11 mouse cellular contexts compared by ENCODE assay signal in genomic region chr4:65495705-65496462, GRCm38 (mm10).
A peak's percentile ranks its signal among the peaks of the same experiment; 100 is the strongest.
DNase-seq lines count a peak whose midpoint lies in the region; ATAC-seq lines count a peak whose summit lies in the region.
"Had no signal": no experiment of that assay in that cellular context is flagged by ENCODE, and none has a peak within 500 bp of the region (broad histone marks: within the 10 kb centered on the region; RNA-seq: fewer than 3 reads in every experiment).

No protein-coding gene starts in this region.

- WGBS in intestine, embryonic 14.5 days, result 61% methylated on average over 6 of the region's 6 CpGs
- WGBS in intestine, embryonic 15.5 days, result 62% methylated on average over 6 of the region's 6 CpGs
- 73% methylated on average over 6 of the region's 6 CpGs for WGBS in embryonic facial prominence, embryonic 13.5 days
- WGBS in forebrain, embryonic 15.5 days, result 68% methylated on average over 6 of the region's 6 CpGs
- WGBS in midbrain, embryonic 14.5 days, result 68% methylated on average over 6 of the region's 6 CpGs

- no peaks in the 10 kb centered on the region for H3K9me3 ChIP-seq in intestine, embryonic 14.5 days (ENCODE audit: control insufficient read depth, low read length)
- H3K9me3 ChIP-seq in intestine, embryonic 15.5 days, result no peaks in the 10 kb centered on the region
- H3K9me3 ChIP-seq in embryonic facial prominence, embryonic 13.5 days, result no peaks in the 10 kb centered on the region
- no peaks in the 10 kb centered on the region for H3K9me3 ChIP-seq in forebrain, embryonic 15.5 days
- H3K9me3 ChIP-seq in midbrain, embryonic 14.5 days (ENCODE audit: control insufficient read depth, low read length), result no peaks in the 10 kb centered on the region
- H3K9me3 ChIP-seq: liver, embryonic 15.5 days had no signal

- H3K27me3 ChIP-seq in intestine, embryonic 14.5 days (replicated peaks; ENCODE audit: control insufficient read depth, insufficient read depth, low read length), result no peaks in the 10 kb centered on the region
- no peaks in the 10 kb centered on the region for H3K27me3 ChIP-seq in intestine, embryonic 15.5 days (replicated peaks)
- H3K27me3 ChIP-seq in embryonic facial prominence, embryonic 13.5 days, result no peaks in the 10 kb centered on the region
- H3K27me3 ChIP-seq in forebrain, embryonic 15.5 days, result no peaks in the 10 kb centered on the region
- H3K27me3 ChIP-seq in midbrain, embryonic 14.5 days (ENCODE audit: control insufficient read depth, insufficient read depth, low read length), result no peaks in the 10 kb centered on the region
- H3K27me3 ChIP-seq: liver, embryonic 15.5 days had no signal

- H3K27ac ChIP-seq in intestine, embryonic 14.5 days (ENCODE audit: low read depth), result no peak overlapping the region
- H3K27ac ChIP-seq in intestine, embryonic 15.5 days, result no peak overlapping the region
- H3K27ac ChIP-seq in embryonic facial prominence, embryonic 13.5 days, result no peak overlapping the region
- H3K27ac ChIP-seq in forebrain, embryonic 15.5 days (replicated peaks), result no peak overlapping the region
- no peak overlapping the region; the same call in 1 of the 2 replicates for H3K27ac ChIP-seq in midbrain, embryonic 14.5 days (replicated peaks; ENCODE audit: low read depth, low read length)
- H3K27ac ChIP-seq: liver, embryonic 15.5 days had no signal

- no peak overlapping the region for H3K4me2 ChIP-seq in intestine, embryonic 14.5 days (ENCODE audit: low read length)
- no peak overlapping the region for H3K4me2 ChIP-seq in intestine, embryonic 15.5 days (replicated peaks)
- no peak overlapping the region for H3K4me2 ChIP-seq in embryonic facial prominence, embryonic 13.5 days
- H3K4me2 ChIP-seq in forebrain, embryonic 15.5 days (replicated peaks), result no peak overlapping the region
- H3K4me2 ChIP-seq in midbrain, embryonic 14.5 days (ENCODE audit: low read length), result no peak overlapping the region
- H3K4me2 ChIP-seq: liver, embryonic 15.5 days had no signal

- no peak for DNase-seq in intestine, embryonic 14.5 days (ENCODE audit: low spot score)
- peak; percentile 13 for DNase-seq in midbrain, embryonic 14.5 days
- no peak for DNase-seq in yolk sac, embryonic 10.5 days (ENCODE audit: low spot score)
- DNase-seq in right cerebral cortex, postnatal 14 days, result no peak
- DNase-seq: thymus, postnatal 14 days had no signal

- no peak overlapping the region for H3K4me3 ChIP-seq in intestine, embryonic 14.5 days (ENCODE audit: low read depth, low read length)
- no peak overlapping the region for H3K4me3 ChIP-seq in intestine, embryonic 15.5 days (replicated peaks)
- H3K4me3 ChIP-seq in embryonic facial prominence, embryonic 13.5 days, result no peak overlapping the region
- no peak overlapping the region for H3K4me3 ChIP-seq in forebrain, embryonic 15.5 days
- H3K4me3 ChIP-seq in midbrain, embryonic 14.5 days (replicated peaks; ENCODE audit: low read depth, low read length), result no peak overlapping the region
- H3K4me3 ChIP-seq: liver, embryonic 15.5 days had no signal

- no peaks in the 10 kb centered on the region for H3K36me3 ChIP-seq in intestine, embryonic 14.5 days (ENCODE audit: control insufficient read depth, insufficient read depth, low read length)
- no peaks in the 10 kb centered on the region for H3K36me3 ChIP-seq in intestine, embryonic 15.5 days
- H3K36me3 ChIP-seq in embryonic facial prominence, embryonic 13.5 days, result no peaks in the 10 kb centered on the region
- no peaks in the 10 kb centered on the region for H3K36me3 ChIP-seq in forebrain, embryonic 15.5 days
- H3K36me3 ChIP-seq in midbrain, embryonic 14.5 days (ENCODE audit: control insufficient read depth, insufficient read depth, low read length), result no peaks in the 10 kb centered on the region
- H3K36me3 ChIP-seq: liver, embryonic 15.5 days had no signal

- H3K4me1 ChIP-seq in intestine, embryonic 14.5 days (replicated peaks; ENCODE audit: control insufficient read depth, insufficient read depth, low read length), result peaks cover 9% of the 10 kb centered on the region; the same call in 1 of the 2 replicates
- no peaks in the 10 kb centered on the region for H3K4me1 ChIP-seq in intestine, embryonic 15.5 days (replicated peaks)
- H3K4me1 ChIP-seq in embryonic facial prominence, embryonic 13.5 days, result peaks cover 12% of the 10 kb centered on the region; the same call in 1 of the 2 replicates
- H3K4me1 ChIP-seq in forebrain, embryonic 15.5 days, result peaks cover 2% of the 10 kb centered on the region; the same call in 1 of the 2 replicates
- H3K4me1 ChIP-seq in midbrain, embryonic 14.5 days (ENCODE audit: control insufficient read depth, insufficient read depth, low read length), result no peaks in the 10 kb centered on the region
- H3K4me1 ChIP-seq: liver, embryonic 15.5 days had no signal

- peak; percentile 32; the same call in 1 of the 2 replicates for ATAC-seq in intestine, embryonic 14.5 days (replicated peaks; ENCODE audit: low FRiP score, low TSS enrichment, low read depth)
- no peak for ATAC-seq in intestine, embryonic 15.5 days
- ATAC-seq in embryonic facial prominence, embryonic 13.5 days (ENCODE audit: insufficient number of reproducible peaks, insufficient read depth, low FRiP score, low TSS enrichment, low read depth), result 0 out of 2 replicates have a peak, but pooled peaks have one; percentile 52
- peak; percentile 34 for ATAC-seq in forebrain, embryonic 15.5 days (replicated peaks)
- ATAC-seq in midbrain, embryonic 14.5 days (ENCODE audit: low FRiP score, low TSS enrichment), result peak; percentile 19; the same call in 1 of the 2 replicates
- ATAC-seq: activated CD4-positive, CD25-positive, alpha-beta regulatory T cell, adult 4 months; CD4-positive, CD25-positive, alpha-beta regulatory T cell, adult 4 months had no signal

- H3K9ac ChIP-seq in intestine, embryonic 14.5 days (ENCODE audit: low read length), result no peak overlapping the region
- no peak overlapping the region for H3K9ac ChIP-seq in intestine, embryonic 15.5 days
- H3K9ac ChIP-seq in embryonic facial prominence, embryonic 13.5 days, result no peak overlapping the region
- H3K9ac ChIP-seq in forebrain, embryonic 15.5 days (replicated peaks), result no peak overlapping the region
- no peak overlapping the region for H3K9ac ChIP-seq in midbrain, embryonic 14.5 days (replicated peaks; ENCODE audit: low read length)
- H3K9ac ChIP-seq: liver, embryonic 15.5 days had no signal
